Mouse (Mus musculus) neural tube, embryonic 15.5 days (tissue): ENCODE measurements around the gene Adprhl1. TPM values are rescaled to one million over a fixed set of nuclear protein-coding genes. Genes with fewer than 3 reads are reported as not detected.

Experiments
- ATAC-seq: fragments of 200-750 bp; cut with Nextera tagmentation; 2 replicates; pipeline ENCODE4 v1.8.0; 2017; ENCODE audit warnings: mild to moderate bottlenecking, moderate TSS enrichment, moderate library complexity; ENCODE audit not compliant: low FRiP score
- H3K27ac ChIP-seq: fragments of 300-500 bp; sonication (generic); replicated peaks from 2 replicates; pipeline ENCODE4 v1.5.1; 2015; ENCODE audit warnings: mild to moderate bottlenecking, inconsistent platforms
- H3K27me3 ChIP-seq: fragments of 300-500 bp; sonication (generic); replicated peaks from 2 replicates; pipeline ENCODE4 v1.6.1; 2015; ENCODE audit warnings: inconsistent platforms
- H3K36me3 ChIP-seq: fragments of 300-500 bp; sonication (generic); 2 replicates; pipeline ENCODE4 v1.6.1; 2015; ENCODE audit warnings: inconsistent platforms
- H3K4me1 ChIP-seq: fragments of 300-500 bp; sonication (generic); 2 replicates; pipeline ENCODE4 v1.6.1; 2015; ENCODE audit warnings: inconsistent platforms
- H3K4me2 ChIP-seq: fragments of 300-500 bp; sonication (generic); 2 replicates; pipeline ENCODE4 v1.6.1; 2015; ENCODE audit warnings: inconsistent platforms, mild to moderate bottlenecking, moderate library complexity
- H3K4me3 ChIP-seq: fragments of 300-500 bp; sonication (generic); replicated peaks from 2 replicates; pipeline ENCODE4 v1.5.1; 2015; ENCODE audit warnings: mild to moderate bottlenecking, inconsistent platforms
- H3K9ac ChIP-seq: fragments of 300-500 bp; sonication (generic); replicated peaks from 2 replicates; pipeline ENCODE4 v1.6.1; 2015; ENCODE audit warnings: mild to moderate bottlenecking, inconsistent platforms
- H3K9me3 ChIP-seq: fragments of 300-500 bp; sonication (generic); replicated peaks from 2 replicates; pipeline ENCODE4 v1.6.1; 2016; ENCODE audit warnings: inconsistent platforms
- WGBS: fragments of 180-500 bp; shearing (Covaris S2); methylation state at CpG from one replicate; pipeline ENCODE4 v1.1.7; 2015; ENCODE audit warnings: mixed read lengths; 5-methylcytosine and 5-hydroxymethylcytosine counted together
- polyA plus RNA-seq: library from polyadenylated mRNA; unstranded; fragments of >200 nt; fragmentation: Nextera tagmentation; extraction: Ambion mirVana; gene quantifications from 2 replicates; pipeline ENCODE4 v1.2.1, GENCODE M21; 2015

Adprhl1 gene
- polyA plus RNA-seq, 1 experiment from 2014 or later, result 1.8 TPM

- Histone ChIP-seq H3K9ac (no peak overlapping the region), H3K4me3 (no peak overlapping the region), H3K27ac (no peak overlapping the region), H3K36me3 (no peaks in the 10 kb centered on the region), H3K9me3 (no peaks in the 10 kb centered on the region), H3K27me3 (no peaks in the 10 kb centered on the region), H3K4me2 (no peak overlapping the region), H3K4me1 (no peaks in the 10 kb centered on the region; the same call in 1 of the 2 replicates)
- ATAC-seq, result peak; percentile 24; the same call in 1 of the 2 replicates
- WGBS, result 32% methylated on average over 9 of the region's 9 CpGs
Observed at GRCm38 (mm10) chr8:13228923-13229610, 24.9 kb downstream of the Adprhl1 start.

GRCm38 (mm10) chr8:13227184-13227583, 26.8 kb downstream of the Adprhl1 start:
- no peaks in the 10 kb centered on the region for H3K36me3 ChIP-seq
- no peak for ATAC-seq
- no peaks in the 10 kb centered on the region for H3K27me3 ChIP-seq
- 76% methylated on average over 3 of the region's 3 CpGs for WGBS
- no peak overlapping the region for H3K4me2 ChIP-seq
- H3K9ac ChIP-seq, result no peak overlapping the region
- no peak overlapping the region for H3K4me3 ChIP-seq
- no peaks in the 10 kb centered on the region for H3K9me3 ChIP-seq
- no peak overlapping the region for H3K27ac ChIP-seq
- no peaks in the 10 kb centered on the region; the same call in 1 of the 2 replicates for H3K4me1 ChIP-seq

- Histone ChIP-seq H3K9ac (no peak overlapping the region), H3K4me2 (no peak overlapping the region), H3K27ac (no peak overlapping the region), H3K4me3 (no peak overlapping the region), H3K4me1 (no peaks in the 10 kb centered on the region; the same call in 1 of the 2 replicates), H3K36me3 (no peaks in the 10 kb centered on the region), H3K9me3 (no peaks in the 10 kb centered on the region), H3K27me3 (no peaks in the 10 kb centered on the region)
- ATAC-seq, result no peak
- 48% methylated on average over 6 of the region's 6 CpGs for WGBS
Observed at GRCm38 (mm10) chr8:13226288-13226687, 27.7 kb downstream of the Adprhl1 start.

GRCm38 (mm10) chr8:13224426-13224825, 29.5 kb downstream of the Adprhl1 start:
- H3K4me3 ChIP-seq, result no peak overlapping the region
- 82% methylated on average over 9 of the region's 9 CpGs for WGBS
- no peak overlapping the region for H3K9ac ChIP-seq
- H3K27me3 ChIP-seq, result no peaks in the 10 kb centered on the region
- no peak overlapping the region for H3K4me2 ChIP-seq
- H3K36me3 ChIP-seq, result no peaks in the 10 kb centered on the region
- no peak overlapping the region for H3K27ac ChIP-seq
- ATAC-seq, result no peak
- H3K4me1 ChIP-seq, result no peaks in the 10 kb centered on the region; the same call in 1 of the 2 replicates
- H3K9me3 ChIP-seq, result no peaks in the 10 kb centered on the region

GRCm38 (mm10) chr8:13218441-13218840, 35.5 kb downstream of the Adprhl1 start:
- WGBS, result 90% methylated on average over 4 of the region's 4 CpGs

GRCm38 (mm10) chr8:13217986-13218385, 36.0 kb downstream of the Adprhl1 start:
- ATAC-seq, result no peak
- Histone ChIP-seq H3K9ac (no peak overlapping the region), H3K27ac (no peak overlapping the region), H3K27me3 (no peaks in the 10 kb centered on the region), H3K4me1 (peaks cover 10% of the 10 kb centered on the region), H3K36me3 (no peaks in the 10 kb centered on the region), H3K4me2 (no peak overlapping the region), H3K4me3 (no peak overlapping the region), H3K9me3 (no peaks in the 10 kb centered on the region)

More at GRCm38 (mm10) chr8:13218441-13218840, 35.5 kb downstream of the Adprhl1 start:
- Histone ChIP-seq H3K4me3 (no peak overlapping the region), H3K4me1 (peaks cover 5% of the 10 kb centered on the region; the same call in 1 of the 2 replicates), H3K4me2 (no peak overlapping the region), H3K27ac (no peak overlapping the region), H3K36me3 (no peaks in the 10 kb centered on the region), H3K27me3 (no peaks in the 10 kb centered on the region), H3K9me3 (no peaks in the 10 kb centered on the region), H3K9ac (no peak overlapping the region)
- no peak for ATAC-seq

GRCm38 (mm10) chr8:13217093-13217492, 36.9 kb downstream of the Adprhl1 start:
- Histone ChIP-seq H3K4me2 (no peak overlapping the region), H3K27me3 (no peaks in the 10 kb centered on the region), H3K27ac (no peak overlapping the region), H3K4me3 (no peak overlapping the region), H3K9me3 (no peaks in the 10 kb centered on the region), H3K4me1 (peaks cover 10% of the 10 kb centered on the region), H3K9ac (no peak overlapping the region), H3K36me3 (no peaks in the 10 kb centered on the region)
- 52% methylated on average over 5 of the region's 5 CpGs for WGBS
- ATAC-seq, result no peak

- no peak overlapping the region for H3K4me2 ChIP-seq
Observed at GRCm38 (mm10) chr8:13216386-13216785, 37.6 kb downstream of the Adprhl1 start.

GRCm38 (mm10) chr8:13213479-13214268, 40.3 kb downstream of the Adprhl1 start:
- H3K9me3 ChIP-seq, result no peaks in the 10 kb centered on the region
- H3K4me2 ChIP-seq, result peak overlapping the region; percentile 50; the same call in 1 of the 2 replicates
- H3K27me3 ChIP-seq, result no peaks in the 10 kb centered on the region
- no peak overlapping the region for H3K27ac ChIP-seq
- H3K4me1 ChIP-seq, result peaks cover 10% of the 10 kb centered on the region
- no peak overlapping the region for H3K9ac ChIP-seq
- 27% methylated on average over 10 of the region's 10 CpGs for WGBS
- peak; percentile 78 for ATAC-seq
- H3K4me3 ChIP-seq, result no peak overlapping the region
- H3K36me3 ChIP-seq, result no peaks in the 10 kb centered on the region

More at GRCm38 (mm10) chr8:13216386-13216785, 37.6 kb downstream of the Adprhl1 start:
- ATAC-seq, result no peak
- 55% methylated on average over 8 of the region's 8 CpGs for WGBS
- H3K27me3 ChIP-seq, result no peaks in the 10 kb centered on the region
- H3K4me1 ChIP-seq, result peaks cover 10% of the 10 kb centered on the region
- H3K36me3 ChIP-seq, result no peaks in the 10 kb centered on the region
- no peak overlapping the region for H3K4me3 ChIP-seq
- H3K9ac ChIP-seq, result no peak overlapping the region
- no peaks in the 10 kb centered on the region for H3K9me3 ChIP-seq
- no peak overlapping the region for H3K27ac ChIP-seq

- Histone ChIP-seq H3K4me1 (peaks cover 10% of the 10 kb centered on the region), H3K9ac (no peak overlapping the region), H3K27ac (no peak overlapping the region), H3K4me2 (no peak overlapping the region), H3K36me3 (no peaks in the 10 kb centered on the region), H3K27me3 (no peaks in the 10 kb centered on the region), H3K9me3 (no peaks in the 10 kb centered on the region), H3K4me3 (no peak overlapping the region)
- 42% methylated on average over 1 of the region's 1 CpGs for WGBS
- ATAC-seq, result no peak
Observed at GRCm38 (mm10) chr8:13209770-13210169, 44.2 kb downstream of the Adprhl1 start.

GRCm38 (mm10) chr8:13208627-13209355, 45.2 kb downstream of the Adprhl1 start:
- no peaks in the 10 kb centered on the region for H3K9me3 ChIP-seq
- H3K9ac ChIP-seq, result no peak overlapping the region
- WGBS, result 52% methylated on average over 6 of the region's 6 CpGs
- H3K36me3 ChIP-seq, result no peaks in the 10 kb centered on the region
- no peaks in the 10 kb centered on the region for H3K27me3 ChIP-seq
- H3K4me3 ChIP-seq, result no peak overlapping the region
- ATAC-seq, result no peak
- no peak overlapping the region for H3K27ac ChIP-seq
- no peak overlapping the region for H3K4me2 ChIP-seq
- H3K4me1 ChIP-seq, result peaks cover 7% of the 10 kb centered on the region
